ENCODE assay signal across 20 mouse cellular contexts in genomic region chr1:77148052-77148451, GRCm38 (mm10).
DNase-seq lines count a peak whose midpoint lies in the region; ATAC-seq lines count a peak whose summit lies in the region.
"Had no signal": no experiment of that assay in that cellular context is flagged by ENCODE, and none has a peak within 500 bp of the region (broad histone marks: within the 10 kb centered on the region; RNA-seq: fewer than 3 reads in every experiment).

No protein-coding gene starts in this region.

- DNase-seq in lung, postnatal 4 days = no peak
- DNase-seq in cerebellum, adult 8-10 months = no peak
- no peak for DNase-seq in adrenal gland, adult (ENCODE audit: inconsistent age in 2 of 2, low spot score in 1 of 2)
- DNase-seq: adrenal gland, adult 2 months; adrenal gland, adult 8-10 months; adrenal gland, postnatal 10 days; adrenal gland, postnatal 14 days; adrenal gland, postnatal 25 days; adrenal gland, postnatal 36 days; B cell, adult 2 months; cerebellum, adult 11 months; cerebellum, adult 11-12 months; cerebellum, adult 18-20 months; cerebellum, adult 2 months had no signal

- peak; percentile 59 for ATAC-seq in granulocyte monocyte progenitor cell, adult 5-6 weeks (replicated peaks; ENCODE audit: poor library complexity, severe bottlenecking)
- peak; percentile 54 for ATAC-seq in megakaryocyte, adult 5-6 weeks (ENCODE audit: poor library complexity, severe bottlenecking)
- peak; percentile 52; the same call in 1 of the 2 replicates for ATAC-seq in megakaryocyte progenitor cell, adult 5-6 weeks (replicated peaks; ENCODE audit: poor library complexity)
- ATAC-seq: activated CD4-positive, CD25-positive, alpha-beta regulatory T cell, adult 4 months; CD4-positive, CD25-positive, alpha-beta regulatory T cell, adult 4 months; Patski had no signal
